Mouse (Mus musculus) bone marrow macrophage, adult 2 months (primary cell): ENCODE data around the gene Zfyve28. TPM values are rescaled to one million over a fixed set of nuclear protein-coding genes. Genes with fewer than 3 reads are reported as not detected.

Experiments
- H3K27ac ChIP-seq: 2 replicates; pipeline ENCODE4 v1.5.1; 2012; ENCODE audit warnings: low read depth, low read length; ENCODE audit not compliant: insufficient read depth
- H3K4me1 ChIP-seq: 2 replicates; pipeline ENCODE4 v1.6.1; 2012; ENCODE audit warnings: low read length; ENCODE audit not compliant: control insufficient read depth, insufficient read depth
- H3K4me3 ChIP-seq: 2 replicates; pipeline ENCODE4 v1.5.1; 2012; ENCODE audit warnings: mild to moderate bottlenecking, low read length, moderate library complexity; ENCODE audit not compliant: insufficient read depth
- CTCF ChIP-seq: IDR thresholded peaks from 2 replicates; pipeline ENCODE4 v1.5.1; 2012; ENCODE audit warnings: low read depth, mild to moderate bottlenecking, low read length, moderate library complexity
- POLR2A ChIP-seq: IDR thresholded peaks from 2 replicates; pipeline ENCODE4 v1.6.1; 2012; ENCODE audit warnings: mild to moderate bottlenecking, low read depth, low read length, borderline replicate concordance
- polyA plus RNA-seq: library from polyadenylated mRNA; stranded (reverse); fragments of >200 nt; gene quantifications from 2 replicates; pipeline ENCODE4 v1.2.4, GENCODE M21; 2012; ENCODE audit not compliant: missing spikeins, insufficient read depth, insufficient read length

Gene Zfyve28
- polyA plus RNA-seq, 1 experiment = 50.9 TPM

DNA sequence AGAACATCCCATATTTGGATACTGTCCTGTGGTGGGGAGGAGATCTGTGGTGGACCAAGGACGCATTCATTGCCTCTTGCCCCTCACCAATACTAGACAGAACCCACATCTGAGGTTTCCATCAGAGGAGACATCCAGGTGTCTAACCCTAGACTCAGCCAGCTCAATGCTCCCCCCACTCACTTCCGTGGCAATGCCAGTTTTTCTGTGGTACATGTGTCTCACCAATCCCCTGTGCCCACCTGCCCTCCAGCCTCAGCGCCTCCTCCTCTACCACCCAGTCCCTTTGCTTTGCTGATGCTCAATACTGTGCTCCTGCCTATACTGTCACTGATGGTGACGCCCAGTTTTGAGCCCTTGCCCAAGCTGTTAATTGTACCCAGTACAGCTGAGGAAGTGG lies 33.0 kb upstream of the Zfyve28 start:
- peaks cover 6% of the 10 kb centered on the region for H3K4me1 ChIP-seq
- TF ChIP-seq POLR2A (no peak), CTCF (no peak)
- H3K4me3 ChIP-seq = no peak overlapping the region
- no peak overlapping the region for H3K27ac ChIP-seq

DNA sequence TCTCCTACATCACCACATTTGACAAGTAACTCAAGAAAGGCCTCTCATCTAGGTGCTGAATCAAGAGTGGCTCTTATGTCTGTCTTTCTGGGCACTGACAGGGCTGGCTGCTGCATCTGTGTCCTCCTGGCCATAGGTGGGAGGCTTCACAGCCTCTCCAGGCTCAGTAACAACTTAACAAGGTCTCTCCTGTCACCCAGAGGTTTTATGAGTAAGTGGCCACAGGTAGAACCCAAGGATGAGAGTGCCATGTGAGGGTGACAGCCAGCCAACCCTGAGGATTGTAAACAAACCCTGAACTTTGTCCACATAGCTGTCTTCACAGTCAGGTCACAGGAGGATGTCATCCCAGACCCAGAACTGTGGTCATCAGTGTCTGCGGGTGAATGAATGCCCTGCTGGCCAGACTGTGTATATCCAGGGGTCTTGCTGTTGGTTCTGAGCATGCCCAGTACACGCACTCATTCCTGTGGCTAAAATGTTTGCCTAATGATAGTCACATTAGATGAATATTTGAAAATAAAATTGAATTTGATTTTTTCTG lies 31.3 kb upstream of the Zfyve28 start:
- Histone ChIP-seq H3K4me1 (peaks cover 2% of the 10 kb centered on the region; the same call in 1 of the 2 replicates), H3K27ac (no peak overlapping the region)
- TF ChIP-seq POLR2A (no peak), CTCF (no peak)

DNA sequence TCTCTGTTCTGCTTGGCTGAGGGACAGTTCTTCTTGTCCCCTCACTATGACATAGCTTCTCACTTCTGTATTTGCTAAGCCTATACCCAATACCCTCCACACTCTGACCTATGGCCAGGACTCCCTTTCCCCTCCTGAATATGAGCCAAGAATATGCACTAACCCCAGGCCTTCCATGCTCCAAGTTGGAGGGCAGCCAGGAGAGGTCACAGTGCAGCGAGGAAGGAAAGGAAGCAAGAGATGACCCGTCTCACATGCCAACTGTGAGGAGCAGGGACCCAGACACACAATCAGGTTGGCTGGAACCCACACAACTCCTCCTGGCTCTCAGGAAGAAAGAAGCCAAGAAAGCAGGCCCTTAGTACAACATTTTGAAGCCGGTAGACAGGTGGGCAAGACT lies 20.8 kb upstream of the Zfyve28 start:
- no peak overlapping the region for H3K27ac ChIP-seq
- H3K4me3 ChIP-seq = no peak overlapping the region
- H3K4me1 ChIP-seq = no peaks in the 10 kb centered on the region
- no peak for TF ChIP-seq POLR2A

More for the DNA sequence above, 31.3 kb upstream of the Zfyve28 start:
- no peak overlapping the region for H3K4me3 ChIP-seq

DNA sequence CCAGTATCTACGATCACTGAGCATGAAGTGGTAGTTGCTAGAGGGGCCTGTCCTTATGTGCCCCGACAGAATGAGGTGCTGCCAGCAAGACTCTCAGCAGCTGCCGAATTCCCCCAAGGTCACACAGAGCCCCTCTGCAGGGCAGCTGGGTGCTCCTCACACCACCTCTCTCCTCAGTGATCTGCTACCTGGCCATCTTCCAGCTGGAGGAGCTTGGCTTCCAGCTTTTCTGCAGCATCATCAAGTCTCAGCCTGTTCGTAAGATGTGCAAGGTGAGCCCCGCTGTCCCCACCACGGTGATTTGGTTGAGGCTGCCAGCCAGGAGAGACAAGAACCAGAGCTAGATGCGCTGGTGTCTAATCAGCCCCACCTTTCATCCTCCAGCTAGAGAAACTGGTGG lies 14.1 kb upstream of the Zfyve28 start:
- Histone ChIP-seq H3K4me3 (no peak overlapping the region), H3K27ac (no peak overlapping the region), H3K4me1 (no peaks in the 10 kb centered on the region)
- no peak for TF ChIP-seq POLR2A
- TF ChIP-seq CTCF = no peak

DNA sequence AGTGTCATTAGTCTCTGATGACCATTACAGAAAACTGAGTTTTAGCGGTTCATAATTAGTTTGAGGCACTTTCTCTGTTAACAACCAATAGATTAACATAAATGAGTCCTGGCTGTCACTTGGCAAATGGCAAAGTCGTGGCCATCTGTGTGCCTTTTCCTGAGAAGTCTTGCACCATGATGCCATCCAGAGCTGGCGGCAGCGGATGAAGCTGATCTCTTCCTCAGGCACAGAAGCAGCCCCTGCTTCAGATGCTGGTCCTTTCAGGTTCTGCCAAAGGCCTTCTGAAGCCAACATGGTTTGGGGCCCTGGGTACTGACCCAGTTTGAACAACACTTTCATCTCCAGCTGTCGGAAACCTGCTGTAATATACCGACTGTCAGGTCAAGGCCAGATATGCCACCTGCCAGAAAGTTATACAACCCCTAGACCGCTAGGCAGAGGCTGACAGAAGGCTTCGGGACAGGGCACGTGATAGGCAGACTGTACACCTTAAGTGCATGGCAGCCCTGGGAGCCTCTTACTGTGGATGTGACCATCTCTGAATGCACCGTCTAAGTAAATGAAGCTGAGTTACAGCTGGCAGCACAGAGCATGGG lies 10.8 kb upstream of the Zfyve28 start:
- H3K4me3 ChIP-seq = no peak overlapping the region
- no peak for TF ChIP-seq POLR2A
- no peak for TF ChIP-seq CTCF
- no peak overlapping the region for H3K27ac ChIP-seq
- H3K4me1 ChIP-seq = no peaks in the 10 kb centered on the region

GRCm38 (mm10) chr5:34298061-34298460 lies 9.8 kb upstream of the Zfyve28 start:
- no peak overlapping the region for H3K4me3 ChIP-seq
- TF ChIP-seq CTCF = no peak
- no peak for TF ChIP-seq POLR2A
- H3K27ac ChIP-seq = no peak overlapping the region
- H3K4me1 ChIP-seq = no peaks in the 10 kb centered on the region

DNA sequence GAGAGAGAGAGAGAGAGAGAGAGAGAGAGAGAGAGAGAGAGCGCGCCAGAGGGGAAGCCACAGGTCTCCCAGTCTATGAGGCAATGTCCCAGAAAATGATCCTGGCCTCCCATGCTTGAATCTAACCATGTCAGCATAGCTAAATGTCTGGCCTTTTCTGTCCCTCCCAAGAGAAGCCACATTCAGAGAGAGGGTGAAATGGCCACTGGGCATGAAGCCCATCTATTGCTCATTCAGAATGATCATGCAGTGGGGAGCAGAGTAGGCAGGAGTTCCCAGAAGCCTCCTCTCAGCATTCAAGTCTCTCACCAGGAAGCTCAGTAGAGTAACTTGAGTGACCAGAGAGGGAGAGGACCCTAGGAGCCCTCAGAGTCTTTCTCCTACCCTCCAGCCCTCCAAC lies 6.9 kb upstream of the Zfyve28 start:
- no peak overlapping the region for H3K4me3 ChIP-seq
- H3K4me1 ChIP-seq = no peaks in the 10 kb centered on the region
- TF ChIP-seq CTCF (no peak), POLR2A (no peak)
- no peak overlapping the region for H3K27ac ChIP-seq

DNA sequence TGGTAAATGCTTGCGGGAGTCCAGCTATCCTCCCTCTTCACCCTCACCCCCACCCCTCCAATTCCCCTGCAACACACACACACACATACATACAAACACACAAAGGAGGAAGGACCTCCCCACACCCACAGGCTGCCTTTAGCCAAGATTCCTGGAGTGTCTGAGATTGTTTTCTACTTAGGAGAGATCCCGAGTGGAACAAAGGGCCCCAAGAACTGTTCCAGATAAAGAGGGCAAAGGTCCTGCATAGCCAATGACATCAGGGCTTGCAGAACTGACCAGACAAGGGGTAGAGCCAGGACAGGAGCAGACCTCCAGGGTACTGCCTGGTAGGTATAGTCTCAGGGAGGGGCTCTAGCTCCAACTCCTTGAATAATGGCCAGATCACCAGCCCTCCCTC lies 6.4 kb upstream of the Zfyve28 start:
- TF ChIP-seq CTCF (no peak), POLR2A (no peak)
- Histone ChIP-seq H3K27ac (no peak overlapping the region), H3K4me1 (no peaks in the 10 kb centered on the region), H3K4me3 (no peak overlapping the region)

- H3K4me3 ChIP-seq = no peak overlapping the region
- no peak overlapping the region for H3K27ac ChIP-seq
- no peaks in the 10 kb centered on the region for H3K4me1 ChIP-seq
- TF ChIP-seq CTCF (no peak), POLR2A (no peak)
Measured at GRCm38 (mm10) chr5:34293363-34293762, 5.1 kb upstream of the Zfyve28 start.

DNA sequence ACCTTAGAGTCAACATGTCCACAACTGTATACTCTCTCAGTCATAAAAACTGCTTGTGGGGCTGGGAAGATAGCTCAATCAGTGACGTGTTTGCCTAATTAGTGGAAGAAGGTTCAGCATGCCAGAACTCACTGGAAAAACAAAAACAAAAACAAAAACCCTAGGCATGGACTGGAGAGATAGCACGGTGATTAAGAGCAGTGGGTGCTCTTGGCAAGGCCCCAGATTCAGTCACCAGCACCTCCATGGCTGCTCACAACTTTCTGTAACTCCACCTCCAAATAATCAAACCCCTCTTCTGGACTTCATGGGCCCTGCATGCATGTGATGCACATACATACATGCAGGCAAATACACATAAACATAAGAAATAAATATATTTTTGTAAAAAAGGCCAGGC lies 1.0 kb upstream of the Zfyve28 start:
- Histone ChIP-seq H3K27ac (no peak overlapping the region), H3K4me3 (no peak overlapping the region), H3K4me1 (peaks cover 6% of the 10 kb centered on the region)
- TF ChIP-seq CTCF (no peak), POLR2A (no peak)

- TF ChIP-seq CTCF (no peak), POLR2A (no peak)
- H3K4me3 ChIP-seq = peak overlapping the region; percentile 39
- H3K4me1 ChIP-seq = peaks cover 8% of the 10 kb centered on the region
- H3K27ac ChIP-seq = no peak overlapping the region
Measured at GRCm38 (mm10) chr5:34287838-34288145, 457 bp downstream of the Zfyve28 start.
